Mouse (Mus musculus) left cerebral cortex, postnatal 10 days (tissue): Measurements from ENCODE around the gene Gm3739. TPM values are rescaled to one million over a fixed set of nuclear protein-coding genes. Genes with fewer than 3 reads are reported as not detected.
A peak's percentile ranks its signal among the peaks of the same experiment; 100 is the strongest.
"Not testable (repeated sequence)": the region's sequence is repeated elsewhere in the genome, so short reads cannot be mapped to it uniquely, and the experiment has no call there.

Experiments used
- DNase-seq, 2 experiments: peaks; one replicate each; pipeline ENCODE4 v3.0.0; 2021 to 2022; ENCODE audit warnings: low spot score in 2 of 2, mixed read lengths in 1 of 2; ENCODE audit errors: extremely low spot score in 1 of 2
- intact Hi-C: fragments of 180-260 bp; cut with DNase I; formaldehyde crosslinking; loops from one replicate; pipeline ENCODE4 v1.15.1; 2025
- total RNA-seq, 2 experiments: library from RNA; stranded (reverse); gene quantifications; 2 replicates each; pipeline ENCODE4 v1.2.3; 2021

The Gm3739 gene
- total RNA-seq, result 1 to 10 TPM; 1.3 to 2.3 TPM

DNA sequence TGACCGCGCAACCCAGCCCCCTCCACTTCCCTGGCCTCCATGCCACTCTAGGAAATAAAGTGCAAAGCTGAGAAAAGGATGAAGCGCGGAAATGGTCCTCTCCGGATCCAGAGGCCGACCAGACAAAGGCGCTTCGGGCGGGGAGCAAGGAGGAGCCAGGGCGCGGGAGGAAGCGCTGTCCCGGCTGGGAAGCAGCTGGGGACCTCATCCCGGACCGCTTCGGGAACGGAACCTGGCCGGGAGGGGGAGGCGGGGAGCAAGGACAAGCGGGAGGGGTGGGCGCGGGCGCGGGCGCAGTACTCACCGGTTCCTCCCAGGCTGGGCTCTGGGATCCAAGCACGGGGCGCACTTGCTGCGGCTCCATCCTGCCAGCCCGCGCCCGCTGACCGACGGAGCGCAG, at the start of gene Gm3739:
TSS of gene Gm3739 (minus strand) at position 389 of the 400 bp plus-strand sequence.
- intact Hi-C loops, result not testable (repeated sequence)

DNA sequence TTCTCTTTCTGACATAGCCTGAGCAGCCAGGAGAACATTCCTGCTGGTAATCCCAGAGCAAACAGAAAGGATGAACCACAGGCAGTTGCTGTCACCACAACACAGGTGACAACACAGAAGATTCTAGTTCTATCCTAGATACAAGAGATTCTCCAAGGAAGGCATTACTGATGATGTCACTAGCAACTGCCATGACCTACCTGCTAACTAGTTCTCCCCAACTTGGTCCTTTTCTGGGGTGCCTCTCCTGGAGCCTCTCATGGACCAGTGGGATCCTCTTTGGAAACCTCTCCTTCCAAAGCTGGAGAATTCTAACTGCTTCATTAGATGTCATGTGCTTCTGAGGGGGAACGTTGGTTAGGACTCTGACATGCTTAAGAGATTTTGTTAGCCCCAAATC, 17.4 kb upstream of the Gm3739 start, which contains the start of gene Gm5797:
TSS of gene Gm5797 (minus strand) at position 101 of the 400 bp plus-strand sequence.
- intact Hi-C loops, DNase-seq: not testable (repeated sequence)

More for the DNA sequence above, at the start of gene Gm3739:
- peak in 1 of 2 experiments; percentile 21 for DNase-seq

DNA sequence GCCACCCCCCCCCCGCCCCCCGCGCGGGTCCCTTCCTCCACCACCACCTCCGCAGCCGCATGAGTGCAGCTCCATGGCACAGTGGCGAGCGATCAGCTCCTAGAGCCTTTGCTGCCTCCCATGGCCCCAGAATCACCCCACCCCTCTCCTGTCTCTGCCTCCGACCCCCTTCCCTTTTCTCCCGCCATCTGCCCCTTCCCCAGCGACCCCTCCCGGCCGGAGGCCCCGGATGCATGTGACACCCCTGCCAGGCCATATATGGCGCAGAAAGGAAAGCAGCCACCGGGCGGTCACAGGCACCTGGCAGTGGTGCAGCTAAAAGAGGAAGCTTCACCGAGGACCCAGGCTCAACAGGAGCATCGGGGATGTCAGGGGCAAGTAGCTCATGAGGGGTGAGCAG, 244 bp upstream of the Gm3739 start:
- peak; percentile 1 to 40 for DNase-seq
- intact Hi-C loops, result not testable (repeated sequence)

DNA sequence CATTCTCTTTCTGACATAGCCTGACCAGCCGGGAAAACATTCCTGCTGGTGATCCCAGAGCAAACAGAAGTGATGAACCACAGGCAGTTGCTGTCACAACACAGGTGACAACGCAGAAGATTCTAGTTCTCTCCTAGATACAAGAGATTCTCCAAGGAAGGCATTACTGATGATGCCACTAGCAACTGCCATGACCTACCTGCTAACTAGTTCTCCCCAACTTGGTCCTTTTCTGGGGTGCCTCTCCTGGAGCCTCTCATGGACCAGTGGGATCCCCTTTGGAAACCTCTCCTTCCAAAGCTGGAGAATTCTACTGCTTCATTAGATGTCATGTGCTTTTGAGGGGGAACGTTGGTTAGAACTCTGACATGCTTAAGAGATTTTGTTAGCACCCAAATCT, 50.2 kb downstream of the Gm3739 start, which contains the start of gene Gm3727:
TSS of gene Gm3727 (minus strand) at position 101 of the 400 bp plus-strand sequence.
- intact Hi-C loops, DNase-seq: not testable (repeated sequence)

Other genes with a start within 250 kb of the Gm3739 start
- 1 to 10 TPM; 5.3 to 6.8 TPM for gene Gm3696, start 214.4 kb downstream of the Gm3739 start, total RNA-seq
- gene Gm6676, start 189.6 kb downstream of the Gm3739 start, total RNA-seq, result not detected
- 1 to 10 TPM; 1.0 to 1.8 TPM for gene Gm3512, start 140.5 kb downstream of the Gm3739 start, total RNA-seq
- not detected for gene Gm16434, start 120.5 kb downstream of the Gm3739 start, total RNA-seq
- not detected for gene Gm3727, start 50.3 kb downstream of the Gm3739 start, total RNA-seq
- gene Gm5797, start 17.3 kb upstream of the Gm3739 start, total RNA-seq, result not detected
- gene Gm8374, start 50.1 kb upstream of the Gm3739 start, total RNA-seq, result not detected
- gene Gm3755, start 135.9 kb upstream of the Gm3739 start, total RNA-seq, result not detected
- gene Gm3752, start 168.7 kb upstream of the Gm3739 start, total RNA-seq, result 1 to 10 TPM; 3.5 to 4.1 TPM